Mouse (Mus musculus) gastrocnemius, postnatal 25 days (tissue): ENCODE data around the gene Cd3d. TPM values are rescaled to one million over a fixed set of nuclear protein-coding genes. Genes with fewer than 3 reads are reported as not detected.

Experiments
- DNase-seq: peaks from one replicate; pipeline ENCODE4 v3.0.0; 2022
- total RNA-seq, 2 experiments: library from RNA; stranded (reverse); gene quantifications; 1 replicate in 1 of 2; 2 replicates in 1 of 2; pipeline ENCODE4 v1.2.3; 2021

The Cd3d gene
- total RNA-seq, 2 experiments from 2014 or later = not detected

DNA sequence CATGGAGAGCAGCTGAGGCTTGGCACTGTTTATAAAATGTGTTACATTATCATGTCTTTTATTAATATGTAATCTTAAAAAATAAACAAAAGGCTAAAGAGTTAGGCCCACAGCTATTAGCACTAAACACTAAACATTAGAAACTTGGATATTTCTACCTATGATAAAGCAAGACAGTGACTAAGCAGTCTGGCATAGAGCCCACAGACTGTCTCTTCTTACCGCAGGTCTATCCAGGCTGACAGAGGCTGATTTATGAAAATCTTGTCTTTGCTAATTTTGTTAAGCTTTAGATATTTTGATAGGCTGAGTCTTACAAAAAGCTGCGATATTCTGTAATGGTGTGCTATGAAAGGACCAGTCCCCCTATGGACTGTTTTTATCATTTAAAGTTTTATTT, 11.7 kb downstream of the Cd3d start:
- DNase-seq = no peak

DNA sequence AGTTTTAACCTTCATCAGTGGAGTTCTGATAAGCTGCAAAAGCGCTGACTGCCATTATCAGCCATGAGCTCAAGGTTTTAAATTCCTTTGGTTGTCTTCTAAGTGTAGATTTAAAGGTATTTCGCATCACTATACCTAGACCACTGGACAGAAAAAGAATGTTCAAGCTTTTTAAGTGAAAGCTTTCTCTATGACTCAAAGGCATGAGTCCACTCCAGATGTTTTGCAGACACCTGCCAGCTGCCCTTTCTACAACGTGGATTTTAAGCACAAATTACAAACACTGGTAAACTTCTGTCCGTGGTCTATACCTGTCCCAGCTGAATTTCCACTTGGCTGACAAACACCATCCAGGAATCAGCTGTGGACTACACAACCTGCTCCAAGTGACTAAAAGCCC, 13.4 kb downstream of the Cd3d start:
- no peak for DNase-seq

DNA sequence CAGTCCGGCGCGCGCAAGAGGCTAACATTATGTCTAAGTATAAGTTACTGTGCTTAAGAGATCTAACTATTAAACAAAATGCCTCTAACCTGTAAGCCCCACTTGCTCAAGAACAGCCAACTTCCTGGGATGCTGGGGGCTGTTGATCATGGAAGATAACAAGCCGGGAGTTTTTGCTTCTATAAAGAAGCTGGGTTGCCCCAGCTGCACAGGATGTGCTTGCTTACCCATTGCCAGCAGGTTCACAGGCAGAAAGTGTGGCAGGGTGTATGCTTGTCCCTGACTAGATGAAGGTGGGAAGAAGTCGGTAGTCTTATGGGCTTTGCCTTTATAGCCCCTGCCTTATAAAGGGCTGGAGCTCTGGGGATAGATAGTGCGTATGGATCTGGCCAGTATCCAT, 15.0 kb downstream of the Cd3d start:
- no peak for DNase-seq

DNA sequence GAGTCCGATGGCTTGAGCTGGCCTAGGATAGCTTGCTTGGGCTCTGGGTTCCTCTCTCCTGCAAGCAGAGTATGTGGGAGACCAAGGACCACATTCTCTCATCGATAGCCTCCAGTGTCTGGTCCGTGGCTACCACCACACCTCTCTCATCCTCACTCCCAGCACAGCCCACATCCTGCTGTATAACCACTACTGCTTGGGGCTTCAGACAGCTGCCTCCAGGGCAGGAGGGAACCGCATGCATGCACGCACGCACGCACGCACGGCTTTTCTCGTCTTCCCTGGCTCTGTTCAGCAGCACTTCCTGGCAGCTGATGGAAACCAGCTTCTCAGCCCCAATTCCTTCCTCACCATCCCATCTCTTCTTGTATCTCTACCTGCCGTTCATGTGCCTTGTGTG, 16.6 kb downstream of the Cd3d start:
- no peak for DNase-seq

DNA sequence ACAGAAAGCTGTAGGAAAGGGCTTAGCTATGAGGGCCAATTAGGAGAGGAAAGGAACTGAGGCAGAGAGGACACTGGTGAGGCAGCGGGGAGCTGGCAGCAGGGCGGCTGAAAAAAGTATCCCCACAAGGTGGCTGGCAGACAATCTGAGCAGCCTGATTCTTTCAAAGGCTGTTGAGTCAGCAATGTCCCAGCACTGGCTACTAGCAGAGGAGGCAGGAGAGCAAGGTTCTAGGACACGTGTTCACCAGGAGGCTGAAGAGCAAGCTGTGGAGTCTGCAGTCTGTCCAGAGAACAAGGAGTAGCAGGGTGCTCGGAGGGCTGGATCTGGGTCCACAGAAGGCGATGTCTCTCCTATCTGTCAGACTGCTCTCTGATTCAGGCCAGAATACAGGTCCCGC, 17.6 kb downstream of the Cd3d start:
- peak; percentile 56 for DNase-seq

DNA sequence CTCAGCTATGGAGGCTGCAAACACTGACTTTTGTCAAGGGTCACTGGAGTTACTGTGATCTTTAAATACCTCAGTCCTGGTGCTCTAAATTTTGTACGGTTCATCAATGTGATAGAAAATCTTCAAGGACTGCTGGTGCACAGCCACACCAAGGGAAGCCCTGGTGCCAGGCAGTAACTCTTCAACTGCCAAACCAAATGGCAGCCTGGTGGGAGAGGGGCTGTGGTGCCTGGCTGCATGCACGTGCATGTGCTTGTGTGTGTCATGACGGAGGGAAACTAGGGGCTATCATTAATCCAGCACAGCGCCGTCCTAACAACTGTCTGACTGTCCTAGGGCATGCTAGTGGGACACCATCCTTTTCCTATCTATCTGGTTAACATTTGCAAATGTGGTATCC, 18.2 kb downstream of the Cd3d start:
- DNase-seq = no peak

DNA sequence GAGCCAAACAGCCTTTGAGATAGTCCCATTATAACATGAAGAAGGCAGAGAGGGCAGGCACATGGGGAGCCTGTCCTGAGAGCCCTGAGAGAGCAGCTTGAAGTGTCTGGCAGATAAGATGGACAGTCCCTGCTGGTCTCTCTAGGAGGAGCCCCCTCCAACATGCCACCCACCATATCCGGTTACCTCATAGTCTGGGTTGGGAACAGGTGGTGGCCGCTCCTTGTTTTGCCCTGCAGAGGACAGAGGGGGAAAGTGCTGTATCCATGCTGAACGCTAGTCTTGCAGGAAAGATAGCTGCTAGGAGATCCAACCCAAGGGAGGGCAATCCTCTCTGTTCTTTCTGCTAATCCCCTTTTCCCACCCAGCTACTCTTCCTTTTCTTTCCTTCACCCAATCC, 18.7 kb downstream of the Cd3d start:
- DNase-seq = no peak

DNA sequence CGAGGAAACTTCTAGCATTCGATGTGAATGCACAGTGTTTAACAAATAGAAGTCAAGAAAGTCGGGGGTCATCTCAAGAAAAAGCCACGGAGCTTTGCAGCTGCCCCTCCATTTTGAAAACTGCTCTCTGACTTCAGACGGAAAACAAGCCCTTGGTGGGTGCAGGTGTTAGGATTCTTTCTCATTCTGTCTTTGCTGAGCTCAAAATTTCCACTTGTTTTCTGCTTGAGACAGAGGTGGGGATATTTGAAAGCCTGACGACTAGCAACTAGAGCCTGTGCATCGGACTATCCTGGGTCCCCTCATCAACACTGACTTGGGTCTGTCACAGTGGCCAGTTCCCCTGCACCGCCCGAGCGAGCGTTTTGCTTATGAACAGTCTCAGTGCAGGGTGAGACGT, 25.8 kb downstream of the Cd3d start:
- no peak for DNase-seq

DNA sequence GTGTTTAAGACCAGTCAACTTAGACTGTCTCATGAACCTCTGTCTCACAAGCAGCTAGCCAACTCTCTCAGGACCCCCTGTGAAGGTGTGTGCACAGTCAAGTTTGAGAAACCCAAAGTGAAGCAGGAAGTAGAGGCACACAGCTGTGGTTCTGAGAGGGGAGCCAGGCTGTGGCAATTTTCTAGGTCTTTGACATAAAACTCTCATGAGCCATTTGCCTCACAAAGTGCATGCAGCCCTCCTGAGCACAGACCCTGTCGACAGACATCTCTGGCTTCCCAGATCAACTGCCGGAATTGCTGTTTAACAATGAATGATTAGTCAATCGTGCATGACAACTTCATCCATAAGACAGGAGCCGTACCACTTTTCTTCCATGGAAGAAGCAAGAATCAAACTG, 26.8 kb downstream of the Cd3d start:
- no peak for DNase-seq

DNA sequence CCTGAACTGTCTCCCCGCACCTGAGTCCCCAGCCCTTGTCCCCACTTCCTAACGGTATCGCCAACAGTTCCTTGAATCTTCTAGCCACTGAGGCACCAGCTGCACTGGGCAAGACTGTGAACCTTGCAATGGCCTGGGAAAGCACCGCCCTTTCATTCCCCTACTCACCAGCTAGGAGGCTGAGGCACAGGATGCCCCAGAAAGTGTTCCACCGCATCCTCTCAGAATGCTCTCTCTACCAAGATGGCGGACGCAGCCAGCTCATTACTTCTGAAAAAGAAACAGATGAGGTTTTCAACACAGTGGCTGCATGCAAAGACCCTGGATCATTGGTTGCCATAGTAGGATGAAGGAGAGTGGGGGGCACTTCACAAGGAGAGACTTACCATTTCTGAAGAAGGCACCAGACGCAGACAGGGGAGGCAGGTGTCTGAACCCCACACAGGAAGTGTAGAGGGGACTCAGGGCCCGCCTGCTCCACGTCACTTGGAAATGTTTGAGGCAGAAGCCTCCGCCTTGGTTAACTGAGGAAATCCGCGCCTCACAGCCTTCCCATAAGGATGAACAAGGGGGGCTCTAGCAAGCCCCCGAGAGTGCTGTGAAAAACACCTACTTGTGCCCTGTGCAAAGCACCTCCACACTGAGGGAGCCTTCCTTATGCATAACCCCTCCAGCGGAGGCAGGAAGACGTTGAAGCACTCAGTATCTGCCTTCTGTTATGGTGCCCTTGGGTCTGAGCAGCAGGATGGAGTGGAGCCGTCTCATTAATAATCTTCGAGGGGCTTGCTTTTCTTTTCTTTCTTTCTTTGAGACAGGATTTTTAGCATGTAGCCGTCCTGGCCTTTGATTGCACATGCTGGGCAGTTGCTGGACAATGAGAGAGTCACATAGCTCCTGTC, 27.8 kb downstream of the Cd3d start, which contains the start of gene Cd3e:
Gene Cd3e, minus strand, starts transcription at position 448 of the 899 bp plus-strand sequence.
- DNase-seq = no peak

DNA sequence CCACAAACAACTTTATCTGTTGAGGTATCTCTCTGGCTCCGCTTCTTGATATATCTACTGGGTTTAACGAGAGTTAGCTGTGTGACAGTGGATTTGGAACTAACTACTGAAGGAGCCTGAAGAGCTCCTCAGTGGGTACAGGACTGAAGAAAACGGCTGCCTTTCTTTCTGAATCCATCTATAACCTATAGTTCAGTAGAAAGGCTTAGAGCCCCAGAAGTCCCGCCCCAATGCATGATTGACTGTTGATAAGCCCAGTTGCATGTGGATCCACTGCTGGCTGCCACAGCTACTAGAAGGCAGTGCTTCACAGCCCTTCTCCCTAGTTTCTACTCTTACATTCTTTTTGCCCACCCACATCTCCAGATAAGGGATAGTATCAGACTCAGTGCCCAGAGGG, 28.9 kb downstream of the Cd3d start:
- DNase-seq = no peak

DNA sequence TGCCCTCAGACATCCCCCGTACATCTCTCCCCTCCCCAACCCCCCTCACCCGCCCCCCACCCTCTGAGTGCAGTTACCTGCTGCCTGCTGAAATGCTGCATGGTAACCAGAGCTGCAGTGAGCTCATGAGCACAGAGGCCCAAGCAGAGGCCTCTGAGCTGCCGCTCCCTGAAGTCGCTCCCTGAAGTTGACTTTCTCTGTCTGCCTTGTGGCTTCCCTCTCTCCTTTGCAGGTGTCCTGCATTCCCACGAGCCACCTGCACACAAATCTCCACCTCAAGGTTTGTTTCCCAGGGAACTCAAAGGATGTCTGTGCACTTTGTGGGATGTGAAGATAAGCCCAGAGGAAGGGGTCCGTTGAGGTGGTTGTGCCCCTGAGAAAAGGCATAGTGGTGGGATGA, 29.7 kb downstream of the Cd3d start:
- DNase-seq = no peak

DNA sequence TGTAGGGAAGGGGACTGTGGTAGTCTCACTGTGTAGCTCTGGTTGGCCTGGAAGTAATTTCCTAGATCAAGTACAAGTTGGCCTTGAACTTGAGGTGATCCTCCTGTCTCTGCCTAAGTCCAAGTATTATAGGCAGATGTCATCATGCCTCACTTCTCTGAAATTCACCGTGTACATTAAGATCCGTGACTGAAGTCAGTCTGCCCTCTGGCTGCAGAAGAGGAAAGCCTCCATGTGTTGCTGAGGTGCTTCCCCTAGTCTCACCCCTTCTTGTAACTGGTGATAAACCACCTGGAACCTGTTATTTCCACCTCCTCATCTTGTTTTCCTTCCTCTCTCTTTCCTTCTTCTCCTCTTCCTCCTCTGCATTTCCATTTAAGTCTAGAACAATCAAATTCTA, 33.3 kb downstream of the Cd3d start:
- DNase-seq = no peak

DNA sequence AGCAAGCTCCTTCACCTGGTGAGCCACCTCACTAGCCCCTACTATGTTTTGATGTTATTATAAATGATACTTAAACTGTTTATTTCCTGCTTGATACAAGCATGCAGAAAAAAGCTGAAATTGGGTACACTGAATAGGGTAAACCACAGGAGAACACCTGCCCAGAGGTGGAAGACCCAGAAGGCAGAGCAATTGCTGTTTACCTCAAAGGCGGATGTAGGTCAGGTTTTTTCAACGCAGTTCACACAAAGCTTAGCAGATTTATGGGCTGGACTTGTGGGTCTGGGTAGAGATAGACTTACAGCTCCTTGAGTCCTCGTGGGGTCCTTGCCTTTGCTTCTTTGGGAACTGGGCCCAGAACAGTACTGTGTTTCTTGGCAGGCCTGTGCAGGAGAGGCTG, 34.3 kb downstream of the Cd3d start:
- DNase-seq = no peak

DNA sequence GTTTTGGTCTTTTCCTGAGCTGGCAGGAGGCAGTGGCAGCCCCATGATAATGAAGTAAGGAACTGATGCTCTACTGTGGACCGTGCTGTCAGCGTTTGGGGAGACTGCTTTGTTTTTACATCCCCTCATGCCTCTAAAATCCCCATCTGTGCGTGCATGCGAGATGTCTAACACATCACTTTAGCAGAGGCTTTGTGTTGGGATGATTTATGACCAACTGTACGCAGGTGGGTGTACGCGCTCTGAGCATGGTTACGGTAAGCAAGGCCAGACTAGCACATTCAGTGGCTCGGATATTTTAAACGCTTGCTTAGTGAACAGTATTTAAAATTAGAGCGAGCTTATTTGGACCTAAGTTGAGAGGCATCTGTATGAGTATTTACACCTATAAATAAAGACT, 36.4 kb downstream of the Cd3d start:
- no peak for DNase-seq

DNA sequence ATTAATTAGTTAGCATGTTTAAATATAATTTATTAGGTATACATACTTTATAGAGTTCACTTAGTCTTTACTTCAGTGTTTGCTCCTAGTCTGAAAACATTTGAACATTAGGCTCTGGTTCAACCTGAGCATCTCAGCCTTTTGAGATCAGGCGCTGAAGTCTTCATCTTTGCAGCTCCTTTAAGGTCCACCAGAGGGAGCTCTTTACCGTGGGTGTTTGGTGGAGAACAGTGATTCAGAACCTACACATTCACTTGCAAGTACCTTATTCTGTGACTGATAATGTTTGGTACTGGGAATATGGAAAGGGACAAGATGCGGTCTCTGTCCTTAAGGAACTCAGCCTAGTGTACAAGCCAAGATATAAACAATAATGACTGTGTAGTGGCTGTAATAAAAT, 41.2 kb downstream of the Cd3d start:
- DNase-seq = no peak

DNA sequence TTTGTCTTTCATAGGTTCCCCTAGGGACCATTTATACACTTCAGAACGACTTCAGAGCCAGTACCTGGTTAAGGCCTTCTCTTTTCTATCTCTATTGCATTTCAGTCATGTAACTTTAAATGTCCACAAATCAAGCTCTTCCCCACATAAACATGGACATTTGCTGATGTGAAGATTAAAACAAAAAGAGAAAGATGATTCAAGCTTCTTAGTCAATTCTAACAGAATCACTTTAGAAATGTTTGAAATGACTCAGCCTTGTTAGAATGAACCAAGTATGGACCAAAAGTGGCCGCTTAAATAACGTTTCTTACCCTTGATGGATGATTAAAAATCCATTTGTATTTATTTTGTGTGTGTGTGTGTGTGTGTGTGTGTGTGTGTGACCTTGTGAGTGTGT, 42.1 kb downstream of the Cd3d start:
- DNase-seq = no peak

DNA sequence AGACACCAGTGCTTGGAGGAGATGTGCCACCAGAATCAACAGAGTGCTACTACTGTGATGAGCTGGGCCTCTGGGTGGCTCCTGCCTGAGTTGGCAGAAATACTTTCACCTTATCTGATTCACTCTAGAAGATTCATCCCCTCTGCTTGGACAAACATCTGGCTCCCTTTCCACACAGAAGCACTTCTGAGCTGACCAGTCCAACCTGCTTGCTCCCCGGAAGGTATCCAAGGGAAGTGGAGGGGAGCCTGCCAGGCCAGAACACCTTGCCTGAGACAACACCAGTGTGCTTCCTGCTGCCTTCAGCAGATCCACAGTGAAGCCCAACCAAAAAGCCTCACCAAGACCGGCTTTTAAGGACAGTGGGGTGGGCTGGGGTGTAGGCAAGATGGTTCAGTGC, 42.6 kb downstream of the Cd3d start:
- no peak for DNase-seq

DNA sequence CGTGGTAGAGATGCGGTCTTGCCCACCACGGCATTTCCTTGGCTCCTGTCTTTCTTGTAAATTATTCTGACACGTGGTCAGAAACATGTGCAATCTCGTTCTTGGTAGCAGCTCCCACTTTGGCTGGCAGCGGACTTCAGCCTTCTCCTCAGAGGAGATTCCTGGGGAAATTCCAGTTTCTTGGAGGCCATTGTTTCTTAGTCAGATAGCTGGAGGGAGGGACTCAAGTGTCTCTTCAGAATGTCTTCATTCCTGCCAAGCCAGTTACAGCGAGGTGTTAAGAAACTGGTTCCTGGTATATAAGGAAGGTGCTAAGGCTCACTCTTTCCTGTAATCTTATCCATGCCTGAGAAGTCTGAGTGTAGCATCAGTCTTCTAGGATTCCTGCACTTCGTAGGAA, 45.8 kb downstream of the Cd3d start:
- DNase-seq = no peak

DNA sequence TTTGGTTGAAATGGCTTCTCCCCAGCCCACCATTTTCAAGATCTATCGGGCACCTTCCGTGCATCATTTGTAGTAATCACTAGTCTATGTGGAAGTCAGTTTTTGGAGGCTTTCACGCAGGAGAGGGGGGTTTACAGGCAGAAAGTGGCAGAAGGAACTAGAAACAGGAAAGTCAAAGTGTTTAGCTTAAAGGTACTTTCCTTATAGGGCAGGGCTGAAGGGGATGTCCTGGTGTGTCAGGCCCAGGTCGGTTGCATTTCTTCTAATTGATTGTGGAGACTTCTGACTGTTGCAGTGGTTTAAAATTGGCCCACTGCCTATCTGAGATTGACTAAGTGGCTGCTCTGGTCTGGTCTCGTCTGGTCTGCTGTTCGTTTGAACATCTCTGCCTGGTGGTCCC, 48.8 kb downstream of the Cd3d start:
- no peak for DNase-seq

DNA sequence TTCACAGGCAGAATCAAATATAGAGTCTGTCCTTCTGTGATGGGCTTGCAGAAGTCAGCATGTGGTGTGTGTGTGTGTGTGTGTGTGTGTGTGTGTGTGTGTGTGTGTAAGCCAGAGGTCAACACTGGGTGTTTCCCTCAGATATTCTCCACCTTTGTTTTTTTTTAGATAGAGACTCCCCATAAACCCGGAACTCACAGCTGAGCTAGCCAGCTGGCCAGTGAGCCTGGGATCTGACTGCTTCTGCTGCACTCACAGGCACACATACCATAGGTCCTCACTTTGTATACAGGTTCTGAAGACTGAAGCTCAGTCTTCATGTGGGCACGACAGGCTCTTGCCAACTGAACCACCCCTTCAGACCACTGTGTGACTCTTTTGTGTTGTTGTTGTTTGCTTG, 50.7 kb downstream of the Cd3d start:
- no peak for DNase-seq

DNA sequence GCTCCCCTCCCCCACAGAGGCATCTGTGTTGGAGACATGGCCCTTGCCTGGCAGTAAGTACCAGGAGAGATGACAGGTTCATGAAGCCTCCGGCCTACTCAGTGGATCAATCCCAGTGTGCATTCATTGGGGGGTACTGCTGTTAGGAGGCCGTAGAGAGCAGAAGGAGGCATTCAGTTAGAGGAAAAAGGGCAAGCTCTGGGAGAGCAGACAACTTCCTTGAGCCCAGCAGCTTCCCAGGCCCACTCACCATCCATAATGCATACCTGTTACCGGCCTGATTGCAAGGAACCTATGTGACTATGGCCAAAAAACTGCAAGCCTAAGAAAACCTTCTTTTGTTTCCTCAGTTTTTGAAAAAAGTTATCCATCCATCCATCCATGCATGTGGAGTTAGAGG, 52.9 kb downstream of the Cd3d start:
- no peak for DNase-seq
